Mouse (Mus musculus) ES-E14 (cell line): Measurements from ENCODE around the gene Gdap2. TPM values are rescaled to one million over a fixed set of nuclear protein-coding genes. Genes with fewer than 3 reads are reported as not detected.

Experiments
- DNase-seq: peaks from one replicate; pipeline ENCODE4 v3.0.0-alpha.2; 2013; ENCODE audit warnings: low read depth, low spot score
- H3K27ac ChIP-seq: 2 replicates; pipeline ENCODE4 v1.5.1; 2012; ENCODE audit warnings: low read depth, mild to moderate bottlenecking, low read length, moderate library complexity, mixed read lengths; ENCODE audit not compliant: poor library complexity, insufficient read depth, severe bottlenecking
- H3K36me3 ChIP-seq: 2 replicates; pipeline ENCODE4 v1.6.1; 2012; ENCODE audit warnings: mild to moderate bottlenecking, low read length, moderate library complexity, mixed read lengths; ENCODE audit not compliant: control insufficient read depth, poor library complexity, insufficient read depth, severe bottlenecking
- H3K4me1 ChIP-seq, 2 experiments: fragments of 150-350 bp in 1 of 2; sonication (generic) in 1 of 2; 2 replicates each; pipeline ENCODE4 v1.6.1; 2012; ENCODE audit warnings: low read length in 2 of 2, mild to moderate bottlenecking in 1 of 2, mixed read lengths in 1 of 2; ENCODE audit not compliant: control insufficient read depth in 2 of 2, insufficient read depth in 2 of 2, poor library complexity in 1 of 2
- H3K4me3 ChIP-seq, 2 experiments: fragments of 150-350 bp in 1 of 2; sonication (generic) in 1 of 2; 2 replicates each; pipeline ENCODE4 v1.5.1; 2012; ENCODE audit warnings: low read length in 2 of 2, low read depth in 1 of 2, mild to moderate bottlenecking in 1 of 2, mixed read lengths in 1 of 2; ENCODE audit not compliant: insufficient read depth in 1 of 2, poor library complexity in 1 of 2, severe bottlenecking in 1 of 2
- H3K9ac ChIP-seq: 2 replicates; pipeline ENCODE4 v1.6.1; 2012; ENCODE audit warnings: low read depth, mild to moderate bottlenecking, low read length, mixed read lengths; ENCODE audit not compliant: poor library complexity, insufficient read depth, severe bottlenecking
- H3K9me3 ChIP-seq: fragments of 150-350 bp; sonication (generic); 2 replicates; pipeline ENCODE4 v1.6.1; 2012; ENCODE audit warnings: low read depth, mild to moderate bottlenecking, low read length; ENCODE audit not compliant: control insufficient read depth, insufficient read depth
- CHD2 ChIP-seq: IDR thresholded peaks from 2 replicates; pipeline ENCODE4 v1.6.1; 2014; ENCODE audit warnings: mild to moderate bottlenecking, low read depth, low read length, inconsistent platforms
- HCFC1 ChIP-seq: IDR thresholded peaks from 2 replicates; pipeline ENCODE4 v1.6.1; 2012; ENCODE audit warnings: low read length, inconsistent platforms, borderline replicate concordance; ENCODE audit not compliant: insufficient read depth
- MAFK ChIP-seq: IDR thresholded peaks from 2 replicates; pipeline ENCODE4 v1.6.1; 2014; ENCODE audit warnings: mild to moderate bottlenecking, low read depth, low read length, inconsistent platforms; ENCODE audit not compliant: insufficient read depth
- ZC3H11A ChIP-seq: IDR thresholded peaks from 2 replicates; pipeline ENCODE4 v1.6.1; 2012; ENCODE audit warnings: low read depth, mild to moderate bottlenecking, inconsistent platforms, low read length, borderline replicate concordance
- ZNF384 ChIP-seq: IDR thresholded peaks from 2 replicates; pipeline ENCODE4 v1.6.1; 2012; ENCODE audit warnings: low read depth, low read length, inconsistent platforms
- in situ Hi-C, 2 experiments: fragments of 600-800 bp; cut with MboI; formaldehyde crosslinking; loops; one replicate each; pipeline ENCODE4 v1.15.1; 2025; ENCODE audit warnings: low sequenced_read_pairs in 2 of 2, inconsistent platforms in 1 of 2; ENCODE audit not compliant: unreplicated experiment in 2 of 2
- total RNA-seq: library from RNA; depleted of rRNA; stranded (reverse); fragments of 300-350 nt; gene quantifications from 2 replicates; pipeline ENCODE4 v1.2.3, GENCODE M21; 2012

Gdap2 gene
- total RNA-seq, 1 experiment: 13.9 TPM

- H3K4me3 ChIP-seq: no peak overlapping the region
- no peak overlapping the region for H3K27ac ChIP-seq
- no peak for TF ChIP-seq ZC3H11A
- no peak for TF ChIP-seq HCFC1
- TF ChIP-seq ZNF384: no peak
- no peak for TF ChIP-seq CHD2
- TF ChIP-seq MAFK: no peak
- in situ Hi-C loops: no loop called here
- no peak for DNase-seq
- no peak overlapping the region for H3K9ac ChIP-seq
- no peaks in the 10 kb centered on the region for H3K9me3 ChIP-seq
- H3K36me3 ChIP-seq: peaks cover 7% of the 10 kb centered on the region
- H3K4me1 ChIP-seq: no peaks in the 10 kb centered on the region
These were observed 39.4 kb downstream of the Gdap2 start for GRCm38 (mm10) chr3:100201554-100201953.

GRCm38 (mm10) chr3:100206973-100207372 is 44.8 kb downstream of the Gdap2 start:
- TF ChIP-seq ZC3H11A (no peak), ZNF384 (no peak), HCFC1 (no peak), CHD2 (no peak), MAFK (no peak)
- in situ Hi-C loops: no loop called here
- DNase-seq: no peak

DNA sequence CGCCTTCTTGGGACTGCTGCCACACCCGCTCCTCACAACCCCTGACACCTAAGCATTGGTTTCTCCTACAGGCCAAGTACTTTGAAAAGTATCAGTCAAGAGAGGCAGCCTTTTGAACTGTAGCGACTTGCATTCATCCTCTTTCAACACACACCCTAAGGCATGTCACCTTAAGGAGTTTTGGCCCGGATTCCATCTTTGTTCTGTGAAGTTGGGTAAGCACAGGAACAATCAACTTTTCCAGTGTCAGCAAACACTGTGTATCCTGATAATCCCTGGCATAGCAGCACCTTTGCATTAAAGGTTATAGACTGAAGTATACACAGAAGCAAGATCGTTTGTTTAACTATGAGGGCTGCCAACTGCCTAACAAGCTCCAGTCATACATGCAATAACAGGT is 53.3 kb downstream of the Gdap2 start:
- Histone ChIP-seq H3K36me3 (no peaks in the 10 kb centered on the region), H3K4me1 (no peaks in the 10 kb centered on the region), H3K9me3 (no peaks in the 10 kb centered on the region), H3K27ac (no peak overlapping the region), H3K4me3 (no peak overlapping the region), H3K9ac (no peak overlapping the region)
- TF ChIP-seq CHD2 (no peak), HCFC1 (no peak), ZNF384 (no peak), MAFK (no peak), ZC3H11A (no peak)
- DNase-seq: no peak
- in situ Hi-C loops: no loop called here

More at GRCm38 (mm10) chr3:100206973-100207372, 44.8 kb downstream of the Gdap2 start:
- no peaks in the 10 kb centered on the region for H3K4me1 ChIP-seq
- no peak overlapping the region for H3K27ac ChIP-seq
- no peaks in the 10 kb centered on the region for H3K9me3 ChIP-seq
- no peak overlapping the region for H3K9ac ChIP-seq
- H3K36me3 ChIP-seq: peaks cover 2% of the 10 kb centered on the region; the same call in 1 of the 2 replicates
- H3K4me3 ChIP-seq: no peak overlapping the region

GRCm38 (mm10) chr3:100225326-100225959 is 63.3 kb downstream of the Gdap2 start:
- no peak overlapping the region for H3K9ac ChIP-seq
- in situ Hi-C loops: no loop called here

More at GRCm38 (mm10) chr3:100225326-100225959, 63.3 kb downstream of the Gdap2 start:
- no peaks in the 10 kb centered on the region for H3K9me3 ChIP-seq
- no peak for TF ChIP-seq ZC3H11A
- TF ChIP-seq MAFK: no peak
- TF ChIP-seq HCFC1: no peak
- TF ChIP-seq ZNF384: no peak
- no peak for TF ChIP-seq CHD2
- no peaks in the 10 kb centered on the region for H3K36me3 ChIP-seq
- no peak overlapping the region for H3K27ac ChIP-seq
- H3K4me3 ChIP-seq: no peak overlapping the region
- no peaks in the 10 kb centered on the region for H3K4me1 ChIP-seq
- no peak for DNase-seq
